Mouse (Mus musculus): ENCODE results near the gene Bicdl2. TPM values are rescaled to one million over a fixed set of nuclear protein-coding genes. Genes with fewer than 3 reads are reported as not detected.
A peak's percentile ranks its signal among the peaks of the same experiment; 100 is the strongest.

Gene Bicdl2
- polyA plus RNA-seq, 1 experiment, result 0.16 TPM

- peak; percentile 88 to 94 for DNase-seq (ENCODE audit: low read depth in 1 of 2, low spot score in 2 of 2)
- Histone ChIP-seq H3K4me3 (ENCODE audit: extremely low read depth, insufficient read depth, insufficient read length) (peak within 1 kb of the TSS; percentile 84), H3K27me3 (ENCODE audit: control insufficient read depth, insufficient read depth, low read length) (no peaks in the 10 kb centered on the region), H3K27ac (ENCODE audit: insufficient read depth, low read length) (peak within 1 kb of the TSS; percentile 96), H3K36me3 (ENCODE audit: control insufficient read depth, insufficient read depth, low read length) (peaks cover 12% of the 10 kb centered on the region), H3K4me1 (ENCODE audit: control insufficient read depth, insufficient read depth, insufficient read length) (peaks cover 13% of the 10 kb centered on the region)
- TF ChIP-seq CTCF (IDR thresholded peaks at IDR 0.05; ENCODE audit: extremely low read depth, insufficient read depth, insufficient read length, insufficient replicate concordance) (no peak), POLR2A (IDR thresholded peaks at IDR 0.05; ENCODE audit: low read depth, low read length) (peak; percentile 40)
- WGBS, result under 1% methylated on average over 45 of the region's 45 CpGs
Observed at GRCm38 (mm10) chr17:23673424-23674073, 13.2 kb downstream of the Bicdl2 start, which contains the start of the genes Hcfc1r1 and Thoc6. Gene Hcfc1r1 (plus strand): TSS chr17:23673596. Gene Thoc6 (minus strand): TSS chr17:23673882.

DNA sequence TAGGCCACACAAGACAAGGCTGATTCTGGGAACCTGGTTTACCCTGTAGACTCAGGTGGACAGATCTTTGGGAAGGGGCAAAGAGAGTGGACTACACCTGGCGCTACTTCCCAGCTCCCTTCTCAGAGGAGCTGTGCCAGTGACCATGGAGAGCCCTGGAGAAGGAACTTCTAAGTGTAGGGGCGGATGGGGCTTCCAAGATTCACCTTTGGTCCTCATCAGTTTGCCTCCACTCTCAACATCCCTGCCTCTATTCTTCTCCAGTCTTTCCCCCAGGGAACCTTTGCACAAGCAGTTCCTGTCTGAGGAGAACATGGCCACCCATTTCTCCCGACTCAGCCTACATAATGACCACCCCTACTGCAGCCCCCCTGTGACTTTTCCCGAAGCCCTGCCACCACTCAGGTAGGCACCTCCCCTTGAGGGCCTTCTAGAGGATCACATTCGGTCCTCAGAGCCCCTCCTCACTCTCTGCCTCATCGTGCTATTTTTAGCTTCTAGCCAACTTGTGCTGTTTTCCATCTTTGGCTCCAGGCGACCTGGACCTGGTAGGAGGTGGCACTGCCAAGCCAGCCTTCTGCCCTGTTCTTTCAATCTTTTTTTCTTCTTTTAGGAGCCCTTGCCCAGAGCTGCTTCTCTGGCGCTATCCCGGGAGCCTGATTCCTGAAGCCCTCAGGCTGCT lies 14.1 kb downstream of the Bicdl2 start:
- Histone ChIP-seq H3K27me3 (ENCODE audit: control insufficient read depth, insufficient read depth, low read length) (peaks cover 6% of the 10 kb centered on the region), H3K4me1 (ENCODE audit: control insufficient read depth, insufficient read depth, insufficient read length) (peaks cover 13% of the 10 kb centered on the region), H3K36me3 (ENCODE audit: control insufficient read depth, insufficient read depth, low read length) (peaks cover 5% of the 10 kb centered on the region), H3K4me3 (ENCODE audit: extremely low read depth, insufficient read depth, insufficient read length) (peak overlapping the region; percentile 84; the same call in 1 of the 2 replicates), H3K27ac (ENCODE audit: insufficient read depth, low read length) (peak overlapping the region; percentile 96; the same call in 1 of the 2 replicates)
- DNase-seq (ENCODE audit: low read depth in 1 of 2, low spot score in 2 of 2), result no peak
- 62% methylated on average over 9 of the region's 9 CpGs for WGBS
- no peak for TF ChIP-seq POLR2A (IDR thresholded peaks at IDR 0.05; ENCODE audit: low read depth, low read length)
- TF ChIP-seq CTCF (IDR thresholded peaks at IDR 0.05; ENCODE audit: extremely low read depth, insufficient read depth, insufficient read length, insufficient replicate concordance), result no peak

DNA sequence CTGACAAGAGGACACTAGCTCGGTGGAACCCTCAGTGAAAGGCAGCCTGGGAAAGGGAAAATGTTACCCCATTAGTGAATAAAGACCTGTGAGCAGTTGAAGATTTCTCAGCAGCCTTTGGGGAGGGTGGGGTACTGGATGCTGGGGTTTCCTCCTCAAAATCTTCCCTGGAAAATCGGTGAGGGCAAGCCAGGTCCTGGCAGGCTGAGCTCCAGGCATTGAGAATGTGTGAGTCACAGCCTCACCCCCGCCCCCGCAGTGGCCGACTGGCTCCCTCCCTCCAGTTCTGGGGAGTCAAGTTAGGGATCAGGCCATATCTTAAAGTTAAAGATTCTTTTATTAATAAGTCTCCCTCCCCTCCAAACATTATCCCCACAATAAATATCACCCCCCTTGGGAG lies 14.8 kb downstream of the Bicdl2 start:
- Histone ChIP-seq H3K27me3 (ENCODE audit: control insufficient read depth, insufficient read depth, low read length) (peaks cover 8% of the 10 kb centered on the region), H3K4me1 (ENCODE audit: control insufficient read depth, insufficient read depth, insufficient read length) (peaks cover 13% of the 10 kb centered on the region), H3K27ac (ENCODE audit: insufficient read depth, low read length) (no peak overlapping the region), H3K36me3 (ENCODE audit: control insufficient read depth, insufficient read depth, low read length) (peaks cover under 1% of the 10 kb centered on the region; the same call in 1 of the 2 replicates), H3K4me3 (ENCODE audit: extremely low read depth, insufficient read depth, insufficient read length) (no peak overlapping the region)
- WGBS, result 71% methylated on average over 5 of the region's 5 CpGs
- DNase-seq (ENCODE audit: low read depth in 1 of 2, low spot score in 2 of 2), result no peak
- TF ChIP-seq CTCF (IDR thresholded peaks at IDR 0.05; ENCODE audit: extremely low read depth, insufficient read depth, insufficient read length, insufficient replicate concordance), result no peak
- TF ChIP-seq POLR2A (IDR thresholded peaks at IDR 0.05; ENCODE audit: low read depth, low read length), result no peak

DNA sequence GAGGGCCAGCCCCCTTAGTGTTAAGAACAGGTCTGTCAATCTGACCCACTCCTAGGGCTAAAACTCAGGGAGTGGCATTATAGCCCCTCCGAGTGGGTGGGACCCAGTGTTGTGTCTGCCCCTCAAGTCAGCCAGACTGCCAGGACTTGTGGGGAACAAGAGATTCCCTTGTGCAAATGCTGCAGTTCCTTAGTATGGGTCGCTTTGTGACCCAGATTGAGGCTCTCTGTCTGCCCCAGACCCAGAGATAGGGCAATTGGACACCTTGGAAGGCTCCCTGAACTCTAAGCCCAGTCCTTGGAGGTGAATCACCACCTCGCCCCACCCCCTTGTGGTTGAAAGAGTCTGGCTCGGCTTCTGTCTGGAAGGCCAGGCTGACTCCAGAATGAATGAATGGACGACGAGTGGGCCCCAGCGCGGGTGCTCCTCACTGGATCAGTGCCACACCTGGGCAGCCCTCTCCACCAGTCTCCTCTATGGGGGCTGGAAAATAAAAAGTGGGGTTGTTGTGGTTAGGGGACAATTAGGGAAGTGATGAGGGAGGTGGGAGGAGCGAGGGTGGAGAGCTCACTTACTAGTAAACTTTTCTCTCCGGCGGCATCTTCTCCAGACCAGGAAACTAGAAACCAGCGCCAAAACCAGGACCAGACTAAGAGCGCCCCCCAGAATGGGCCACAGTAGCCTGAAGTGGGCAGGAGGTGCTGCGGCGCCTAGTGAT lies 15.4 kb downstream of the Bicdl2 start:
- no peak for DNase-seq (ENCODE audit: low read depth in 1 of 2, low spot score in 2 of 2)
- H3K4me1 ChIP-seq (ENCODE audit: control insufficient read depth, insufficient read depth, insufficient read length), result peaks cover 13% of the 10 kb centered on the region
- H3K36me3 ChIP-seq (ENCODE audit: control insufficient read depth, insufficient read depth, low read length), result no peaks in the 10 kb centered on the region
- H3K27me3 ChIP-seq (ENCODE audit: control insufficient read depth, insufficient read depth, low read length), result peaks cover 8% of the 10 kb centered on the region
- H3K4me3 ChIP-seq (ENCODE audit: extremely low read depth, insufficient read depth, insufficient read length), result peak overlapping the region; percentile 76; the same call in 1 of the 2 replicates
- WGBS, result 19% methylated on average over 15 of the region's 15 CpGs
- no peak for TF ChIP-seq POLR2A (IDR thresholded peaks at IDR 0.05; ENCODE audit: low read depth, low read length)
- H3K27ac ChIP-seq (ENCODE audit: insufficient read depth, low read length), result no peak overlapping the region; the same call in 1 of the 2 replicates

GRCm38 (mm10) chr17:23676473-23677031 lies 16.2 kb downstream of the Bicdl2 start:
- no peak for DNase-seq (ENCODE audit: low read depth in 1 of 2, low spot score in 2 of 2)
- peak overlapping the region; percentile 76 for H3K4me3 ChIP-seq (ENCODE audit: extremely low read depth, insufficient read depth, insufficient read length)
- TF ChIP-seq CTCF (IDR thresholded peaks at IDR 0.05; ENCODE audit: extremely low read depth, insufficient read depth, insufficient read length, insufficient replicate concordance), result no peak
- no peak for TF ChIP-seq POLR2A (IDR thresholded peaks at IDR 0.05; ENCODE audit: low read depth, low read length)
- under 1% methylated on average over 37 of the region's 37 CpGs for WGBS
- H3K36me3 ChIP-seq (ENCODE audit: control insufficient read depth, insufficient read depth, low read length), result no peaks in the 10 kb centered on the region
- H3K27me3 ChIP-seq (ENCODE audit: control insufficient read depth, insufficient read depth, low read length), result peaks cover 8% of the 10 kb centered on the region
- H3K27ac ChIP-seq (ENCODE audit: insufficient read depth, low read length), result no peak overlapping the region
- H3K4me1 ChIP-seq (ENCODE audit: control insufficient read depth, insufficient read depth, insufficient read length), result peaks cover 13% of the 10 kb centered on the region

GRCm38 (mm10) chr17:23677236-23677679 lies 17.0 kb downstream of the Bicdl2 start, which contains the start of gene Tnfrsf12a:
Gene Tnfrsf12a (minus strand): TSS chr17:23677468.
- under 1% methylated on average over 34 of the region's 34 CpGs for WGBS
- peak within 1 kb of the TSS; percentile 76 for H3K4me3 ChIP-seq (ENCODE audit: extremely low read depth, insufficient read depth, insufficient read length)
- no peaks in the 10 kb centered on the region for H3K36me3 ChIP-seq (ENCODE audit: control insufficient read depth, insufficient read depth, low read length)
- H3K27ac ChIP-seq (ENCODE audit: insufficient read depth, low read length), result peak within 1 kb of the TSS; percentile 12; the same call in 1 of the 2 replicates
- H3K27me3 ChIP-seq (ENCODE audit: control insufficient read depth, insufficient read depth, low read length), result peaks cover 8% of the 10 kb centered on the region
- peak; percentile 68 to 82 for DNase-seq (ENCODE audit: low read depth in 1 of 2, low spot score in 2 of 2)
- peaks cover 13% of the 10 kb centered on the region for H3K4me1 ChIP-seq (ENCODE audit: control insufficient read depth, insufficient read depth, insufficient read length)
- TF ChIP-seq CTCF (IDR thresholded peaks at IDR 0.05; ENCODE audit: extremely low read depth, insufficient read depth, insufficient read length, insufficient replicate concordance) (no peak), POLR2A (IDR thresholded peaks at IDR 0.05; ENCODE audit: low read depth, low read length) (peak; percentile 89)
